Mouse (Mus musculus) adipocyte (in vitro differentiated cells): ENCODE results near the gene Sbpl.

ENCODE experiments used
- DNase-seq: peaks from one replicate; pipeline ENCODE4 v3.0.0-alpha.2; 2016; ENCODE audit warnings: low spot score

Sbpl gene

DNA sequence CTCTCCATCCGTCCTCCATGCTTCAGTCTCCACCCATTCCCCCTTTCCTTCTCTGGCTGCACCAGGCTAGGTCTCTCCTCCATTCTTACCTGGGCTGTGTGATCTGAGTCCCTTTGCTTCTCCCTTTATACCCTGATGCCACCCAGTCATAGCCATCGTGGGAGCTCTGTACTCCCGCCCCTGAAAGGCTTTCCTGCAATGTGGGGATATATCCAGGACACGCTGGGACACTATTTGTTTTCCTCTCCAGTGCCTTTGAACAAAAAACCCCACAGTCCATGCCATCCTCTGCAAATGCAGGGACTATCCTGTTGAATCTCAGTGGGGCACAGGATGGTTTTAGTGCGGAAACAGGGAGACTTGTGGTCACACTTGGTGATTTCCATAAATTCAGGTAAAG is at the start of gene Sbpl:
Sbpl (minus strand) TSS at position 101 of the 400 bp plus-strand sequence.
- no peak for DNase-seq

DNA sequence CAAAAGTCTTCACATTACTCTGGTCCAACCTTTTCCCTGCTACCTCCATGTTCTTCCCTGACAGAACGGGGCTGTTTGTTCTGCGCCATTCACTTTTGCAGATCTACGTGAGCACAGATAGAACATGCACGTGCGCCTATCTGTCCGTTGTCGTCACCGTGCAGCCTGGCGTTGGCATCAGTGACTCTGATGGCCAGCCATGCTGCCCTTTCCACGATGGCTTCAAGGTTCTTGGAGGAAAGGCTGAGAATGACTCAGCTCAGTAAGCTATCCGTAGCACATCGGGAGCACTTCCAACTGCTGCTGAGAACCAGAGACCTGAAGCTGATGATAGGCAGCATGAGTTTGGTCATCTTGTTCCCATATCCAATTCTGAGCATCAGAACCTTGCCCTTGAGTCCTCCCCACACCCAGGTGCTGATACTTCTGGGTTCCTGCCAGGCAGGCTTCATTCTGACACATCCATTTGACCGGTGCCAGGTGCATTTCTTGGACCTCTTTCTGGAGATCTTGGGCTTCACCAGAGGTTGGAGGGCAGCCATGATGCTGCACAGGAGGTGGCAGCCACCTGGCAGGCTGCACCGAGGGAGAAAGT is 49.1 kb upstream of the Sbpl start:
- no peak for DNase-seq

DNA sequence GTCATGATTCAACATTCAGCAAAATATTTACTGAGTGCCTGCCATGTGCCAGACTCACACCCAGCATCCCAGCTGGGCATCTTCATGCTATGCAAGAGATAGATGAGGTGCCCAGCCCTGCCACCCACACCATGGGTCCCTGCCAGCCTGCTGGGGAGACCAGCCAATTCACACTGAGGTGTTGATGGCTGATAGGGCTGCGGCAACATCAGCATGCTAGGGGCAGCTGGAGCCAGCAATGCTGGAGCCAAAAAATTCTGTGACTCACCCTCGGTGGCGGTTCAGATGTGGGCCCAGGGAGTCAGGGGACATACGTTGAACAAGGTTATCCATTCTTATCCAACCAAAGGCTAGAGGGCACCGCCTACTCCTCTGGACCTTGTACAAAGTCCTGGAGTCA is 45.3 kb upstream of the Sbpl start:
- DNase-seq, result peak; percentile 66

DNA sequence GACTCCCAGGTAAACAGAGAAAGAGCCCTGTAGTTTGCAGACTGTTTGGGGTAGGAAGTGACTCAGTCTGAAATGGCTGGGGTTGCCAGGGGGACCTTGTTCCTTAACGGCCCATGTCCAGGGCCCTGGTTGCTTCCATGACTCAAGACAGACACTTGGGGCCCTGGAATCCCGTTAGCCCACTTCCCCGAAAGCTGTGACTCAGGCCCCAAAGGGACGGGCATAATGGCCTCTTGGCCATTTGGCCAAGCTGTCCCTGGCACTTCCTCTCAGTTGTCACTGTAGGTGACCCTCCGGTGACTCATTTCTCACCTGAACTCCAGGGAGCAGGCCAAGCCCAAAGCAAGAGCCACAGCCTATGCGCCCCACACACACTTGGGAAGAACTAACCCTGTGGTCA is 43.3 kb upstream of the Sbpl start:
- no peak for DNase-seq

DNA sequence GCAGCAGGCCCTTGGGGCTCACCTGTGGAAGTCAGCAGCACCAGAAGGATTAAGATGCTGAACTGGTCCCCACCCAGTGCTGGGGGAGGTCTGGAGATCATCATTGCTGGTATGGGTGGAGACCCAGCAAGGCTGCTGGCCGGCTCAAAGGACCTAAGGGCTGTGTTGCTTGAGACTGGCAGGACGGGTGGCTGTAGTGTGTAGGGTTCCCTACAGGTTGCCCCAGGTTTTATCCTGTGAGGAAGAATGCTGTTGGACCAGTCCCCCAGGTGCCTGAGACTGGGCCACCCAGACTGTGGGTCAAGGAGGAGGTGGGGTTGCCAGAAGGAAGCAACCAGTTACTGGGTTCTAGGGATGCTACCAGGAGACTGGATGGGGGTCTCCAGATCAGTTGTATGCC is 42.8 kb upstream of the Sbpl start, which contains the start of gene Prss22:
Prss22 (minus strand) TSS at position 200 of the 400 bp plus-strand sequence.
- no peak for DNase-seq

DNA sequence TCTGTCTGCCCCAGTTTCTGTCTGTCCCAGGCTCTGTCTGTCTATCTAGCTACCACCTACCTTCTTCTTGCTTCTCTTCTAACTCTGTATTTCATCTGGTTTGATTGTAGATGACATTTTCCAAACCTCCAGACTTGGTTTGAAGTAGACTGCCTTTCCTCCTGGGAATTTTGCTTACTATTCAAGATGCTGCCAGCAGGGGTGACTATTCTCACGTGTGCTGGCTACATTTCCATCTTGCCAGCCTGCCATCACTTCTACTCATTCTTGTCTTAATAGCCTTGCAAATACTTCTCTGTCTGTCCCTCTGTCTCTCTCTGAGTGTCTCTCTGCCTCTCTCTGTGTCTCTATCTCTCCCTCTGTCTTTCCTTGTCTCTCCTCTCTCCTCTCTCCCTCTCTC is 40.3 kb upstream of the Sbpl start:
- no peak for DNase-seq

DNA sequence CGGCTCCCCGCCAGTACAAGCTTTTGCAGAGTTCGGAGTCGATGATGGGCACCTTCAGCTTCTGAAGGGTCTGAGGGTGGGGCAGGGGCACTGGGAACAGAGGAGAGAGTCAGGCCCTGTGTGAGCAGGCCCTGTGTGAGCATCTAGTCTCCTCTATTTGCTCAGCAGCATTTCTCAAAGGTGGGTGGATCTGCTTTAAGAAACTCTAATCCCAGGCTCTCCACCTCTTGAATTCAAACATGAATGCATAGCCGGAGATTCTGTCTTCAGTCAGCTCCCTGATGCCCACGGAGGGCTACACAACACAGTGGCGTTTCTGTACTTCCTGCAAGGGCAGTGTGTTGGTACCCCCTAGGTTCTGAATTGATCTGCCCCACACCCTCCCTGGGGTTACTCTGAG is 39.6 kb upstream of the Sbpl start:
- no peak for DNase-seq

DNA sequence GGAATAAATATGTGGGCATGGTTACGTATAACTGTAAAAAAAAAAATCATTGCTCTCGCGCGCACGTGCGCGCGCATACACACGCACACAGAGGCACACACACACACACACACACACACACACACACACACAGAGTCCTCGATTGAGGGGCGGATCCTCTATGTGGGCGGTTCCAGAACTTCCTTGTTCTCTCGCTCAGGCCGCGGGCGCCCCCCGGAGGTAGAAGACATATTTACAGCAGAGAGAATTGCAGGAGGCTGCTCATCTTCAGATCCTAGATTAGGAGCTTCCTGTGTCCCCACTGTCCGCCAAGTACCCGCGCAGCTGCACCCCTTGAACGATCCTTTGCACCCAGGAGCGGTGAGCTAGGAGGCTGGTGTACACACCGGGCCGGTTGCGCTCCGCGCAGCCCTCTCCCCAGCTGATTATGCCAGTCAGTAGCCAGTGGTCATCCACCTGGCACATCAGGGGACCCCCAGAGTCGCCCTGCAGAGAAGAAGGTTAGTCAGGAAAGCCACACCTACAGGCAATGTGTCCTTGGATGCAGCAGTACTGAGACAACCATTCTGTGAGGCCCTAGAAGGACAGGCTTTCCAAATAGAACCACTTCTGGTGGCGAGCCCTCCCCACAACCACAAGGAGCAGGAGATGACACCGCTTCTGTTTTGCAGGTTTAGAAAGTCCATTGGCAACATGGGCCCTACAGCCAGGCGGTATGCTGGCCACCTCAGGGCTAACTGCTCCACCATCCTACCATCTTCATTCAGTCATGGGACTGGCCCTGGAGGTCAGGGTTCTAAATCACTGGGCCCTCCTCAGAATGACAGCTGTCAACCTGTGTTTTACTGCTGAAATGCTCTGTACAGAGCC is 38.7 kb upstream of the Sbpl start:
- DNase-seq, result peak; percentile 41

DNA sequence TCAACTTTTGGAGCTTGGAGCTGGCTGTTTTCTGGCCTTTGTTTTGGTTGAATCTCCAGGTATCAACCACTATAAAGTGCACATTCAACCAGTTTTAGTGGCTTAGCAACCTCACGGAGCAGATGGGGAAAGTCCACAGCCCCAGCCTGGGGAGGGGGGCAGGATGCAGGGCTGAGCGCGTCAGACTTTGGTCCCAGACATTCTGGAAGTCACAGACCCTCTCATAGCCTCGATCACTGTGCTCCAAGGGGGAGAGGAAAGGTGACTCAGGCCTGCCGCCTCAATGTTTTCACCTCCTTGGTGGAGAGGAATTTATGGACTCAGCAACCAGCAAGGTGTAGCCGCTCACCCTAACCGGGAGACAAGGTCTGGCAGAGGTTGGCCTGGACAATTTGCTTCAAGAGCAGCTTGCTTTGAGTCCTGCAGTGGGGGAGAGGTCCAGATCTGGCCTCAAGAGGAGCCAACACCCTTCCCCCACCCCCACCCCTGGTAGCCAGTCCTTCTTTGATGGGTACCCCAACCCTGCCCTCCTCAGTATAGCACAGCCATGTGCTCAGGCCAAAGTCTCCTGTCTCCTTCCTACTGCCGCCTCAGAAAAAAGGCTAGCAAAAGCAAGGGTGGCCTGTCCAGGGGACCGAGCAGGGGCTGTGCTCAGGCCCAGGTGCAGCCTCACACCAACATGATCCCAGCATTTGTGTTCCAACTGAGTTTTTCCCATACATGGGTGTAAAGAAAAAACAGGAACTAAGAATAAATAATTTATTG is 37.9 kb upstream of the Sbpl start:
- DNase-seq, result no peak

DNA sequence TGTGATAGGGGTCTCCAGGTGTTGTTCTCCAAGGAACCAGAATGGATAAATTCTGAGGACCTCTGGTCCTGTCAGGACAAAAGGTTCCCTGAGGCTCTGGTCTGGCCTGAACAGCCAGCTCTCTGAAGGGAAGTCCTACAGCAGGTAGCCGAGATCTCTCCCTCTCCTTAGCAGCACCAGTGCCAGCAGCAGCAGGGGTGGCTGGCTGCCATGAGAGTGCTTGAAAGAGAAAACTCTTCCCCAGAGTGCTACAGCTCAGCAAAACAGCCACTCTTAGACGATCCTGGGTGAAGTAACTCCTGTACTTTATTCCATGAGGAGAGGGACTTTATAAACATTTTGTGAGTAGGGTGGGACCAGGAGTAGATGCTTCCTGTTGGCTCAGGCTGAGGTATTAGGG is 34.7 kb upstream of the Sbpl start:
- DNase-seq, result no peak

DNA sequence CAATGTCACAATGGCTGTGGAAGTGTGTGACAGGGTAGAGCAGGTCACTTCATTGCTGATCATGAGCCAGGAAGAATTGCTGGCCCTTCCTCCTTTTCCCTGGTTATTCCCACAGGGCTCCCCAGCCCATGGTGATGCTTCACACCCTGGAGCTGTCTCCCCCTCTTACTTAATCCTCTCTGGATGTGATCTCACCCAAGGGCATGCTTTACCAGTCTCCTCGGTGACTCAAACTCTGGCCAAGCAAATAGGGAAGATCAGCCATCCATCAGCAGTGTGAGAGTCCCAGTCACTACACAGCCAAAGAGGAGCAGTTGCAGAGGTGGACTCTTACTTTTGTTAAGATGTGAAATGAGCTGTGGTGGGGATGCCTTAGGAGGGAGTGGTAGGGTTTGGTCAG is 29.9 kb upstream of the Sbpl start:
- DNase-seq, result no peak

DNA sequence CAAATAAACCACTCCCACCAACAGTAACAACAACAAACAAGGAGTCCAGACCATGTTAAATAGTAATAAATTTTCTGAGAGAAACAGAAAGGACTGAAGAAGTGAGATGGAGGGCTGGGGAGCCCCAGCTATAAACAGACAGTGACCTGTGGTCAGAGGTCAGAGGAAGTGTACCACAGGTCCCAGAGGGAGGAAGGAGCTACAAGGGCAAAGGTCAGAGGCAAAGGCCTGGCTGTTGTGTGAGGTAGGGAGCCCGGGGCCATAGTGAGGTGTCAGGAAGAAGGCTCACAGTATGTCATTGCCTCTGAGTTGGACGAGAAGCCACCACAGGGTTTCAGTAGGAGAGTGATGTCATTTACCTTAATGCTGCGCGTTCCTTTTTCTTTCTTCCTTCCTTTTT is 27.8 kb upstream of the Sbpl start:
- DNase-seq, result no peak

DNA sequence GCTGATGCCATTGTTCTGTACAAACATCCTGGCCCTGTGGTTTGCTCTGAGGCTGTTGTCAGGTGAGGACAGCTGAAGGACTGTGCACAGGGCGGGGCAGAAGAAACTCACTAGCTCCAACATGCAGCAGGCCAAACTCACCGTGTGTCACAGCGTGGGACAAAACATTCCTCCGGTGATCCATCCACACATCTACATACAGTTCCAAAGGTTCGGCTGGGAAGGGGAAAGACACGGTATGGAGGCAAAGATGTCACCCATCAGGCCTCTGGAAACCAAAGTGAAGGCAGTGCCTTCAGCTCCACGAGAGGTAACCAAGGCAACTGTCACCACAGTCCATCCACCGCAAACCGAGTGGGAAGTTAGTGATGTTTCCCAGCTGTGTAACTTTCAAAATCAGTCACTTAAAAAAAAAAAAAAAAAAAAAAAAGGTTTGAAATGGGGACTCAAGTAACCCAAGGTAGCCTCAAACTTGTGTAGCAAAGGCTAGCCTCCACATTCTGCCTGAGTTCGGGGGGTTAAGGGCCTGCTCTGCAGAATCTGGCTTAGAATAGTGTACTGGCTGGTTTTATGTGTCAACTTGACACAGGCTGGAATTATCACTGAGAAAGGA is 25.3 kb upstream of the Sbpl start, which contains the start of gene Prss30:
Prss30 (minus strand) TSS at position 270 of the 613 bp plus-strand sequence.
- no peak for DNase-seq

DNA sequence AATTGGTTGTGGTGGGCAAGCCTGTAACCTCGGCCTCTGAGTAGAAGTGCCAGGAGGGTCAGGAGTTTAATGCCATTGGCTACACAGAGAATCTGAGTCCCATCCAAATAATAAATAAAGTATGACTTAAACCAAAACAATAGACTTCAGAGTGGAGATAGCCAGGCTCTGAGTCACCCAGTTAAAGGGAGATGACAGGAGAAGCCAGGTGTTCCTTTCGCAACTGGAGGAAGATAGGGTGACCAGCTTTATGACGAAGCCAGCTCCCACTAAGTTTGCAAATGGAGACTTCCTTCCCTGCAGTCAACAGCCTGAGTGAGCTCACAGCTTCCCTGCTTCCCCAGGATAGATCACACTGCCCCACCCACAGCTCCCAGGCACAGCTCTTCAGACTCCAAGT is 24.4 kb upstream of the Sbpl start:
- no peak for DNase-seq

DNA sequence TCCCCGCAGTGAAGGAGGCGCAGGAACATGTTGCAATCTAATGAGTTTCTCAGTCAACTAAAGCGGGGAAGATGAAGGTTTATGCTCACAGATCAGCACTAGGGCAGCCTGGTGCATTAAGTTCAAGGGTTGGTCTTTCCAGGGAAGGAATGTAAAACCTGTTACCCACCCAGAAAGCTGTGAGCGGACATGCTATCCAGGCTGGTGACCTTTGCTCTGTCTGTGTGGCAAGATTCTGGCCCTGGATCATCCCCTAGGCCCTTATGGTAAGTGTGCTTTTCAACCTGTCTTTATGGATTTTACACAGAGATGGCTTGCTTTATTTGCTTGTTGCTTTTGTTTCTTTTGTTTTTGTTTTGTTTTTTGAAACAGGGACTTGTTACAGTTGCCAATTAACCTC is 21.6 kb upstream of the Sbpl start:
- no peak for DNase-seq

DNA sequence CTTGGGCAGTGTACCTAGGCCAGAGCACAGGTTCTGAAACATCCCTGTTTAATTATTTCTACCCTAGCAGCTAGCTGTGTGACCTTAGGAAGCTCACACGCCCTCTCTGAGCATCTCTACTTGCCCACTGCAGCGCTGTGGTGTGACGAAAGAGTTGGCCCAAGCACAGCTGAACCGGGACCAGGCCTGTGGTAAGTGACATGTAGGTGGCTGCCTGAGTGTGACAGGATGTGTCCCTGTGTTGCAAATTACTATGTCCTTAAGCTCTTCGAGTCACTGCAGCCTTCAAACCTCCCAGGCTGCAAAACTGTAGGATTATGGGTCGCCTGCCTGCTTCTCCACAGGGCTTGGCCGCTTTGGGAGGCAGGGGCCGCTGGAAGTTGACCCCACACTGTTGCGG is 16.2 kb upstream of the Sbpl start:
- DNase-seq, result no peak

DNA sequence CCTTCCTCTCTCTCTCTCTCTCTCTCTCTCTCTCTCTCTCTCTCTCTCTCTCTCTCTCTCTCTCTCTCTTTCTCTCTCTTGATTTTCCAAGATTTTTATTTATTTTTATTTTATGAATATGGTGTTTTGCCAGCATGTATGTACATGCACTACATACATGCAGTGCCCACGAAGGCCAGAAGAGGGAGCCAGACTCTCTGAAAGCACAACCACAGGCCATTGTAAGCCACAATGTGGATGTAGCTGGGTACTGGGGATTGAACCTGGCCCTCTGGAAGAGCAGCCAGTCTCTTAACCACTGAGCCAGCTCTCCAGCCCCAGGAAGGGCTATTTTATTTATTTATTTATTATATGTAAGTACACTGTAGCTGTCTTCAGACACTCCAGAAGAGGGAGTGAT is 14.2 kb upstream of the Sbpl start:
- DNase-seq, result peak; percentile 83

DNA sequence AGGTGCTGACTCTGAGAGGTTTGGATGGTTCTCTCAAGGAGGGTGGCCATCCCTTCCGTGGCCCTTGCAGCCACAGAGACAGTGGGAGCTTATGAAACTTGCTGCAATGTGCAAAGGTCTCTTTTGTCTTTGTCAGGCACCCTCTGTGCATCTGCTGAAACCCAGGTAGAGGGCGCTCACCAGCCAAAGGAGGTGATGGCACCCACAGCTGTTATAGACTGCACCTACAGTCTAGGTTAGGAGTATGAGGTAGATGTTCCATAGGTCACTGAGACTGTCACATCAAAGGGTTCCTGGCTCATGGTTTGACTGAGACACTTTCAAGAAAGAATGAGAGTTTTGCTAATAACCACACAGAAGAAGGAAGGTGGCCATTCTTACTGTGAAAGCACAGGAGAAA is 13.7 kb upstream of the Sbpl start:
- DNase-seq, result no peak

DNA sequence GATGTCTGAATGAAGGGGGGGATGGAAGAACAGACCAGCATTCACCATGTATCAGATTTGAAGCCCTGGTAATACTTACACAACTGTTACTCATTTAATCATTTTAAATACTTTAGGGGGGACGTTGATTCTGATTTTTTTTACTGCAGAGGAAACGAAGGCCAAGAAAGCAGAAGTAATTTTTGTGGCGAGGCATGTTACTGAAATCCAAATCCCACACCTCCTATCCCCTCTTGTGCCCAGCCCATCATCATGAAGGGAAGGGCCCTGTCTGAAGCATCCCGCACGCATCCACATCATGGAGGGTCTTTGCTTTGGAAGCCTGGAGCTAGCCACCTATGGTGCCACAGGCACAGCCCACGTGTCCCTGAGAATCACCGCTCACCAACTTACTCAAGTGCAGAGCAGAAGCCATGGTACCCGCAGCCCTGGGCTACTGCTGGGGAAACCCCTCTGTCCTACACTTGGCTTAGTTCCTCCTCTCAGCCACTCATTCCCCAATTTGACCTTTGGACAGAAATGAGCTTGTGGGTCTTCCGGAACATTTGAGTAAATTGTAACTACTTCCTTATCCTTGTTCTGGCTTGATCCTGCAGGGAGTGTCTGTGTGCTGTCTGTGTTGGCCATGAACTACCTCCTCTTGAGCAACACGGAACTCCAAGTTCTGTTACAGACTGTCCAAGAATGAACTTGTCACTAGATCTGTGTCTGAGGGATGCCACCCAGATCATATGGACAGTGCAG is 11.8 kb upstream of the Sbpl start:
- DNase-seq, result peak; percentile 77

DNA sequence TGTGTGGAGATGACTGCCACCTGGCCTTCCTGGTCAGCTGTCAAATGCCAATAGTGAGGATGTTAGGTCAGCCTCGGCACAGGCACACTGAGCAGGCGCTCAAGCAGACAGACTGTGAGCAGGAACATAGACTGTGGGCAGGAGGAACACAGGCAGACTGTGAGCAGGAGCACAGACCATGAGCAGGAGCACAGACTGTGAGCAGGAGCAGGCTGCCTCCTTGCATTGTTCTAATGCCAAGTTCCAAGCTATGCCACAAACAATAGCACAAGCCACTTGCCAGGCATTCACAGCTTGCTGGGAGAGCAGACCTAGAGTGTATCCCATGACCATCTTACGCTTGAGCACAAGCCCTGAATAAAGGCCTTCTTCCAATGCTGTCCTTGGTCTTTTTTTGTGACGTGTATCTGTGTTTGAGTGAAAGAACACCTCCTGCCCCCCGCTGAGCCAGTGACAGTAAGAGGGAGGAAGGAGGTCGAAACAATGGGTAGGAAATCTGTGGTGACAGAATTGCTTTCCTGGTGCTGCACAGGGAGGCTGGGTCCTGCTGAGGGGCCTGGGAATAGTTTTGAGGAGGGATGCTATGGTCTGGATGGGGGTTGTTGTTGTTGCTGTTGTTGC is 10.8 kb upstream of the Sbpl start:
- DNase-seq, result no peak

DNA sequence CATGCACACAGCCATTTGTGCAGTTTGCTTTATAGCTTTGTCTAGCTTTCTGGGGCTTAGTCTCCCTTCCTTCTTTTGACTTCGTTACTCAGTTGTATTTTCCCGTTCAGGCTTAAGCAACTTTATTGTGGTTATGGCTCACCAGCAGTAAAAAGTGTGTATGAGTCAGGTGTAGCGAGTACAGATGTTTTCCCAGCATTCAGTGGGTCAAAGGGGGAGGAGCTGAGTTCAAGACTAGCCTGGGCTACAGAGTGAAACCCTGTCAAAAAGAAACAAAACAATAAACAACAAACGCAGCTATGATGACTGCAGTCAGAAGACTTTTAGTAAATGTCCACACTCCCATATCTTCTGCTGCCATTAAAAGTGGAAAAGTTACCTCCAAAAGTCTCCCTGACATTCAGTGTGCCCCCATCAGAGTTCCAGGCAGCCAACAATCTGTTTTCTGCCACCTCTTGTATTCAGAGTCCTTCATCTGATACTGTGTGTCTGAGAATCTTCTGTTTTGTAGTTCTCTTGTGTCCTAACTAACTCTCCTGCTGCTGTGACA is 6.6 kb upstream of the Sbpl start:
- DNase-seq, result no peak
